Mouse (Mus musculus) bone marrow macrophage, adult 2 months (primary cell): ENCODE measurements at regions not wholly inside any gene's neighbourhood (a gene's known extent, or its start where the extent isn't known, plus 50 kb on each side); places are given as distances from the start of the nearest gene placed in this dataset.
A peak's percentile ranks its signal among the peaks of the same experiment; 100 is the strongest.

Experiments used
- H3K27ac ChIP-seq: 2 replicates; pipeline ENCODE4 v1.5.1; 2012; ENCODE audit warnings: low read depth, low read length; ENCODE audit not compliant: insufficient read depth
- H3K4me1 ChIP-seq: 2 replicates; pipeline ENCODE4 v1.6.1; 2012; ENCODE audit warnings: low read length; ENCODE audit not compliant: control insufficient read depth, insufficient read depth
- H3K4me3 ChIP-seq: 2 replicates; pipeline ENCODE4 v1.5.1; 2012; ENCODE audit warnings: mild to moderate bottlenecking, low read length, moderate library complexity; ENCODE audit not compliant: insufficient read depth
- CTCF ChIP-seq: IDR thresholded peaks from 2 replicates; pipeline ENCODE4 v1.5.1; 2012; ENCODE audit warnings: low read depth, mild to moderate bottlenecking, low read length, moderate library complexity
- POLR2A ChIP-seq: IDR thresholded peaks from 2 replicates; pipeline ENCODE4 v1.6.1; 2012; ENCODE audit warnings: mild to moderate bottlenecking, low read depth, low read length, borderline replicate concordance

DNA sequence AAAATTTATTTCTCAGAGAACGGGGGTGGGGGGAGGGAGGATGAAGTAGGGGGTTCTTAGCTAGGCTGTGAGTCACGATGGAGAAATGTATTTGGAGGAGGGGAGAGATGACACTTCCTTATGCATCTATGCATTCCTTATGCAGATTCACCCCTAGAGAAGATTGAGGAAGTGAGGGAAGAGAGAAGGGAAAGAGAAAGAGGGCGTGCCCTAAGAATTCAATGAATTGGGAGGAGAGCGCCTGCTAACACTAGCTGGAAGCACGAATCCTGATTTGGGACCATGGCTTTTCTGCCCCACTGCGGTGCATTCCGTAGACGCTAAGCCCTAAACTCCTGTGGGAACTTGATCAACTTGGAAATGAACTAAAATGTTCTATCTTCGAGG lies 56.1 kb downstream of the Foxi3 start:
- peak overlapping the region; percentile 66 for H3K4me3 ChIP-seq
- no peaks in the 10 kb centered on the region for H3K4me1 ChIP-seq
- no peak overlapping the region for H3K27ac ChIP-seq
- TF ChIP-seq CTCF (no peak), POLR2A (no peak)

DNA sequence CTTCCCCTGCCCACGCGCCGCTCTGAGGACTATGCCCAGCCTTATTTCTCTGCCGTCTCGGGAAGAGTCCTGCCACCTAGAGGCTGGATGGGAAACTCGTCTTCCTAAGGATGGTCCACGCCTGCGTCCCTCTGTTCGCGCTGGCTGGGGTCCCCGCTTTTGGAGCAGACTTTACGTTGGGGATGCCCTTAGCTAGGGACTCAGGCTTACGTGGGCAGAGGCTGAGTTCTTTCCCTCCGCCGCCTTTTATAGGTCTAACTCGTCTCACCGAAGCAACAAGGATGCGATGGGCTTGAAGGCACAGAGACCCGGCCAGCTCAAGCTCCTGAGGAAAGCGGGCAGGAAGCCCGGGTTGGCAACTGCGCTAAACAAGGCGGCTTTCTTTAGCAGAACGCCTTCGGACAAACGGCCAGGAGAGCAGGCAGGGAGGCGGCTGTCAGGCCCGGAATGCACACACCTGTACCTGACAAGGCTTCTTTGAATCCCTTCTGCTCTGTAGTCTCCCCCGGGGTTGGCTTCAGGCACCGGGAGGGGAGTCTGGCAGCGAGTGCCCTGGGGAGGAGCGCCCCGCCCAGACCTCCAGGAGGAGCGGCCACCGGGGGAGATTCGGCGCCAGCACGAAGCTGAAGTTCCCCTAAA lies 56.6 kb downstream of the Foxi3 start:
- Histone ChIP-seq H3K27ac (no peak overlapping the region), H3K4me1 (no peaks in the 10 kb centered on the region), H3K4me3 (peak overlapping the region; percentile 66)
- TF ChIP-seq CTCF (peak; percentile 57), POLR2A (no peak)

DNA sequence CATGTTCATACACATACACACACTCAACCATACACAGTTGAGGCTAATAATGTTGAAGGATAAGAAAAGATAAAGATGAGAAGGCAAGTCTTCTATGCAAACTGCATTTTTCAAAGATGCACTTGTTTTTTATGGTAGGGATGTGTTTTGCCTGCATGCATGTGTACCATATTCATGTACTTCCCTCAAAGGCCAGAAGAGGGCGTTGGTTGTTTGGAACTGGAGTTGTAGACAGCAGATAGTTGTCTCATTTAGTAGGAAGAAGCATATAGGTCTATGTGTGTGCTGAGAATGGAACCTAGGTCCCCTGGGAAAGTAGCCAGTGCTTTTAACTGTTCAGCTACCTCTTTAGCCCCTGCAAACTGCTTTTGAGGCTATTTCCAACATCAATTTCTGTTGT lies 60.1 kb downstream of the Foxi3 start:
- H3K4me1 ChIP-seq: no peaks in the 10 kb centered on the region
- TF ChIP-seq POLR2A: no peak
- no peak for TF ChIP-seq CTCF
- H3K4me3 ChIP-seq: no peak overlapping the region
- H3K27ac ChIP-seq: no peak overlapping the region

- Histone ChIP-seq H3K27ac (no peak overlapping the region), H3K4me1 (no peaks in the 10 kb centered on the region), H3K4me3 (no peak overlapping the region)
- no peak for TF ChIP-seq POLR2A
- TF ChIP-seq CTCF: no peak
Measured at GRCm38 (mm10) chr6:71021353-71021752, 65.0 kb downstream of the Foxi3 start.

- Histone ChIP-seq H3K27ac (no peak overlapping the region), H3K4me1 (no peaks in the 10 kb centered on the region), H3K4me3 (no peak overlapping the region)
- TF ChIP-seq POLR2A (no peak), CTCF (no peak)
Measured at GRCm38 (mm10) chr6:71025472-71025871, 69.1 kb downstream of the Foxi3 start.

DNA sequence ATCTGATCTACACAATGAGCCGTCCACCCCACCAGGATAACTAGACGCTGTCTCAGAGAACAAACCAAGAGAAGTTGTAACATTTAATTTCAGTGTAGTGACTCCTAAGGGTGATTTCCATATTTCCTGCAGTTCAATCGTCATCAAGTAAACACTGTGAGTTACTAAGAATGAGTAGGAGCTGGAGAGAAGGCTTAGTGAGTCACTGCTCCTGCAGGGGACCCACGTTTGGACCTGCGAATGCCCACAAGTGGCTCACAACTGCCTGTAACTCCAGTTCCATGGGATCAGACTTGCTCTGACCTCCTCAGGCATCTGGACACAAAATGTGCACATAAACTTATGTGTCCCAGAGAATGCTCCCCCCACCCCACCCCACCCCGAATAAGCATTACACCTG lies 73.3 kb downstream of the Foxi3 start:
- H3K27ac ChIP-seq: no peak overlapping the region
- no peaks in the 10 kb centered on the region for H3K4me1 ChIP-seq
- H3K4me3 ChIP-seq: no peak overlapping the region
- no peak for TF ChIP-seq POLR2A

- TF ChIP-seq POLR2A (no peak), CTCF (no peak)
- Histone ChIP-seq H3K27ac (no peak overlapping the region), H3K4me3 (no peak overlapping the region), H3K4me1 (no peaks in the 10 kb centered on the region)
Measured at GRCm38 (mm10) chr6:71030541-71030940, 74.2 kb downstream of the Foxi3 start.

GRCm38 (mm10) chr6:71044241-71044640 lies 87.9 kb downstream of the Foxi3 start:
- Histone ChIP-seq H3K4me1 (0 out of 2 replicates have a peak, but pooled peaks cover 4% of the 10 kb centered on the region), H3K27ac (no peak overlapping the region), H3K4me3 (no peak overlapping the region)
- no peak for TF ChIP-seq POLR2A
- TF ChIP-seq CTCF: no peak

DNA sequence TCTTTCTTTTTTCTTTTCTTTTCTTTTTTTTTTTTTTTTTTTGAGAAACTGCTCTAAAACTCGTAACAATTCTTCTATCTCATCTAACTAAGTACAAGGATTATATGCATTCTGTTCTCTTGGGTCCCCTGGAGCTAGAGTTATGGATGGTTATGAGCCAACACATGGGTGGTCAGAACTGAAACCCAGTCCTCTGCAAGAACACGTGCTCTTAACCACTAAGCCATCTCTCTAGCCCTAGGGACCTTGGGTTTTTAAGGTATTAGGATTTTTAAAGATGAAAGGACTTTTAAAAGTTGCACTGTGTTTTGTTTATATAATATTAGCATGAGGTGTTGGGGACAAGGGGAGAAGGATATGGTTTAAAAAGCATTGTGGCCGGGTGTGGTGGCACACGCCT lies 88.9 kb downstream of the Foxi3 start:
- TF ChIP-seq CTCF: no peak
- no peak for TF ChIP-seq POLR2A
- Histone ChIP-seq H3K4me3 (no peak overlapping the region), H3K27ac (no peak overlapping the region), H3K4me1 (peaks cover 11% of the 10 kb centered on the region)

DNA sequence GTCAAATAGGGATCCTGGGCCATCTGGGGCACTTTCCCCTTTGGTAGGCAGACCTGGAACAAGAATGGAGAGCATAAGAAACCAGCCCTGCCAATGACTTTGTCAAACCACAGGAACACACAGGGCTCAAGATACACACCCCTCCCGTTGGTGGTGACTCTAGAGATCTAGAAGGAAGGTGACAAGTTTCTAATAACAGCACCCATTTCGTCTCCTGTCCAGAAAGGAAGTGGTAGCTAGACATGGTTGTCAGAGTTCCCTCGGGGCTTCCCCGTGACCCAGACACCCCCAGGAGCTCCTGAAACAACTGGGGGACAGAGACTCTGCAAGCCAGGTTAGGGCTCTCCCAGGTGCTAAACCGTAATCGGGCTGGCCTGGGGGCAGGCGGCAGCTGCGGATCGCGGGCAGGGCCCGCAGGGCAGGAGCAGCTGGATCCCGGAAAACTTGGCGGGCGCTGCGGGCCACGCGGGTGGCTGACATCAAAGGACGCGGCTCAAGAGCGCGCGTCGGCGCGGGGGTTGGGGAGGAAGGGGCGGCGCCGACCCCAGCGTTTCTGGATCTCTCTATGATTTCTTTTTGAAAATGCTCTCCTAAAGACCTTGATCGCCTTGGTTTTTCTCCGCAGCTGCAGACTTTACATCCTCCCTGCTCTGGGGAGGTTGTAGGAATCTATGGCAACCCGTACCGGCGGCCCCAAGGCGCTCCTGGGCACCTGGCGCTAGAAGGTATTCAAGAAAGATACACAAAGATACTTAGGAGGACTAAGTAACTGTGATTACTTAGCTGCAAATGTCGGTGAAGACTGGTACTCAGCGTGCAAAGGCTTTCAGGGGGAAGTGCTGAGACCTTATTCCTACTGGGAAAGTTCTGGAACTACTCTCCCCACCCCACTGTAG lies 92.1 kb downstream of the Foxi3 start:
- no peak for TF ChIP-seq CTCF
- TF ChIP-seq POLR2A: no peak
- Histone ChIP-seq H3K4me3 (peak overlapping the region; percentile 41), H3K27ac (no peak overlapping the region), H3K4me1 (peaks cover 14% of the 10 kb centered on the region)
